Mouse (Mus musculus): ENCODE results near the gene Fcrl5. TPM values are rescaled to one million over a fixed set of nuclear protein-coding genes. Genes with fewer than 3 reads are reported as not detected.

Gene Fcrl5
- polyA plus RNA-seq, 1 experiment from 2014 or later, result not detected

Other genes with a start within 250 kb of the Fcrl5 start
- gene Fcrls, start 172.0 kb upstream of the Fcrl5 start, polyA plus RNA-seq (2015; fragmentation: Nextera tagmentation; extraction: Ambion mirVana), result 8.3 and 9.8 TPM in 2 replicates
- gene Cd5l, start 77.9 kb upstream of the Fcrl5 start, polyA plus RNA-seq (2015; fragmentation: Nextera tagmentation; extraction: Ambion mirVana), result 0.45 and 1.4 TPM in 2 replicates
- gene Fcrl1, start 59.4 kb upstream of the Fcrl5 start, polyA plus RNA-seq (2015; fragmentation: Nextera tagmentation; extraction: Ambion mirVana), result 0.29 and 0.33 TPM in 2 replicates
- 16.9 and 20.3 TPM in 2 replicates for gene Etv3, start 89.6 kb downstream of the Fcrl5 start, polyA plus RNA-seq (2015; fragmentation: Nextera tagmentation; extraction: Ambion mirVana)
- gene Arhgef11, start 181.8 kb downstream of the Fcrl5 start, polyA plus RNA-seq (2015; fragmentation: Nextera tagmentation; extraction: Ambion mirVana), result 15.4 and 15.5 TPM in 2 replicates